ENCODE assay signal across 10 mouse cellular contexts in genomic region chr7:79358350-79359182, GRCm38 (mm10). TPM values are rescaled to one million over a fixed set of nuclear protein-coding genes. Genes with fewer than 3 reads are reported as not detected.
DNase-seq lines count a peak whose midpoint lies in the region; ATAC-seq lines count a peak whose summit lies in the region.
"Had no signal": no experiment of that assay in that cellular context is flagged by ENCODE, and none has a peak within 500 bp of the region (broad histone marks: within the 10 kb centered on the region; RNA-seq: fewer than 3 reads in every experiment).

No protein-coding gene starts in this region.

- H3K9ac ChIP-seq in forebrain, embryonic 15.5 days (replicated peaks) = no peak overlapping the region

- H3K4me2 ChIP-seq in forebrain, embryonic 15.5 days (replicated peaks) = no peak overlapping the region

- whole genome bisulfite sequencing in forebrain, embryonic 15.5 days = 86% methylated on average over 15 of the region's 15 CpGs

- H3K27ac ChIP-seq in forebrain, embryonic 15.5 days (replicated peaks) = no peak overlapping the region

- H3K27me3 ChIP-seq in forebrain, embryonic 15.5 days = no peaks in the 10 kb centered on the region

- no peak for ATAC-seq in forebrain, embryonic 15.5 days (replicated peaks)

- H3K4me1 ChIP-seq in forebrain, embryonic 15.5 days = peaks cover 19% of the 10 kb centered on the region

- peak; percentile 83 for DNase-seq in layer of hippocampus, adult 11-12 months (ENCODE audit: low spot score)
- DNase-seq in layer of hippocampus, adult 9-10 months (ENCODE audit: low spot score) = no peak
- peak; percentile 70 to 81 for DNase-seq in heart, adult 18-20 months
- peak; percentile 62 to 73 for DNase-seq in layer of hippocampus, postnatal 14 days (ENCODE audit: low spot score in 2 of 2)
- peak; percentile 8 for DNase-seq in mesoderm, embryonic 11.5 days (ENCODE audit: low read depth, low spot score)
- no peak for DNase-seq in cerebellum, postnatal 14 days
- no peak for DNase-seq in adrenal gland, postnatal 36 days

- H3K36me3 ChIP-seq in forebrain, embryonic 15.5 days = peaks cover 67% of the 10 kb centered on the region

- no peaks in the 10 kb centered on the region for H3K9me3 ChIP-seq in forebrain, embryonic 15.5 days

- no peak overlapping the region for H3K4me3 ChIP-seq in forebrain, embryonic 15.5 days
- H3K4me3 ChIP-seq: erythroblast, embryonic 14.5 days had no signal

RNA-seq across cellular contexts. Expression of gene Rlbp1, which starts 28.3 kb away (rescaled TPM):
- total RNA-seq in heart, adult 18-20 months (2021) = not detected
- total RNA-seq in layer of hippocampus, postnatal 14 days (2021) = 10 to 100 TPM; 16.8 to 19.0 TPM
- 85.6 and 86.8 TPM in 2 replicates for polyA plus RNA-seq in forebrain, embryonic 15.5 days (2015; fragmentation: Nextera tagmentation; extraction: Ambion mirVana)
- not detected for total RNA-seq in adrenal gland, postnatal 36 days (2021)
- total RNA-seq: neutrophil, adult 5-6 weeks had no signal
- polyA plus RNA-seq: erythroblast, embryonic 14.5 days had no signal

RNA-seq across cellular contexts. Expression of gene Fanci, which starts 33.2 kb away (rescaled TPM):
- total RNA-seq in heart, adult 18-20 months (2021) = under 1 TPM; 0.32 to 0.36 TPM
- 1 to 10 TPM in 1 of 2 experiments, under 1 TPM in 1; 0.71 to 1.6 TPM for total RNA-seq in layer of hippocampus, postnatal 14 days (2021)
- polyA plus RNA-seq in forebrain, embryonic 15.5 days (2015; fragmentation: Nextera tagmentation; extraction: Ambion mirVana) = 5.8 and 7.2 TPM in 2 replicates
- total RNA-seq in adrenal gland, postnatal 36 days (2021) = under 1 TPM; 0.63 to 0.99 TPM

Comparison
In these comparisons a context has a peak if more than half of its experiments do, and no peak if none do; other contexts are left out.
1. DNase-seq: peak in layer of hippocampus, adult 11-12 months (single experiment), heart, adult 18-20 months (2 of 2), layer of hippocampus, postnatal 14 days (2 of 2) and mesoderm, embryonic 11.5 days (single experiment); none in layer of hippocampus, adult 9-10 months (single experiment), cerebellum, postnatal 14 days (0 of 2) and adrenal gland, postnatal 36 days (0 of 2).
2. RNA of gene Rlbp1, which starts 28.3 kb away (total RNA-seq): 16.8 to 19.0 TPM in layer of hippocampus, postnatal 14 days; not detected in adrenal gland, postnatal 36 days and not detected in heart, adult 18-20 months; every median in the first group is over 10 times any median in the second.